Mouse (Mus musculus) T-helper 1 cell (primary cell): ENCODE results near the gene Cdc42bpb.

Source experiments
- in situ Hi-C: fragments of 300-600 bp; cut with MboI, MseI; formaldehyde crosslinking; loops from one replicate; pipeline ENCODE4 v1.15.1; 2025; ENCODE audit warnings: high pct_unique_total_duplicates

The Cdc42bpb gene

GRCm38 (mm10) chr12:111243733-111244132 lies 133.8 kb downstream of the Cdc42bpb start:
- in situ Hi-C loops: no loop called here
